Mouse (Mus musculus) v-Abl transformed pro-B cells (cell line): ENCODE measurements around the gene Bcap31.

Experiments used
- in situ Hi-C, 2 experiments: fragments of 400-800 bp; cut with MboI; formaldehyde crosslinking; loops; one replicate each; pipeline ENCODE4 v1.15.1; 2025; ENCODE audit not compliant: unreplicated experiment in 2 of 2

Bcap31 gene

DNA sequence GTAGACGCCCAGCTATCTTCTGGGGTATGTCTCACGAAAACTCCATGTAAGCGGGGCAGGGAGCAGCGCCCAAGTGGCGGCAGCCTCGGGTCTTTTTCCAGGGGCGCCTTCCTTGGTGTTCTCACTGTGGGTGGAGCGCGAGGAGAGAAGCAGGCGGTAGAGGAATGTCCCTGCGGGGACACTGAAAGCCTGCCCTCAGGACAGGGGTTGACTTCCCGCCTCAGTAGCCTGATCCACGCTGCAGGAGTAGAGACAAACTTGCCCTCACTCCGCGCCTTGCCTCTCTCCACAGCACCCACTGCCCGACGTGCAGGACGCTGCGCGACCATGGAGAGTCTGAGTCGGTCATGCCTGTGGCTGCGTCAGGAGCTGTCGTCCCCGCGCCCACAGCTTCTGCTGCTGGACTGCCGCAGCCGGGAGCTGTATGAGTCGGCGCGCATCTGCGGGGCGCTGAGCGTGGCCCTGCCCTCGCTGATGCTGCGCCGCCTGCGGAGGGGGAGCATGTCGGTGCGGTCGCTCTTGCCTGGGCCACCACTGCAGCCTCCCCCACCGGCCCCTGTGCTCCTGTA lies 76.0 kb downstream of the Bcap31 start:
- in situ Hi-C loops = no loop called here

DNA sequence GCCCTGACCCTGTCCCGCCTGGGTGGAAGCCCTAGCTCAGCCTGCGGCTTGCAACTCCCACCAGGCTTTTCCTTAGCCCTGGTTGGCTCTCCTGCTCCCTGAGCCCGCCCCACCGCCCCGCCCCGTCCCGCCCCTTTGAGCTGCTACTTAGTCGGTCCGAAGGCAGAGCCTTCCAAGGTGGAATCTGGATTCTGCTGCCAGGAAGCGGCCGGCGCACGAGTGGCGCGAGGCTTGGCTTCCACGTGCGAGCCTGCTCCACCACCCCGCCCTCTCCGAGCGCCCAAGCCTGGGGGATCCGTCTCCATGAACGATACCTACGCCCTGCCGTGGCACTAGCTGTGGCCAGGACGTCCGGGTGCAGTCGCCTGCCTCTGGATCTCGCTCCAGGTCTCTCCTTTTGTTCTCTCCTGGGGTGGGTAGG lies 76.7 kb downstream of the Bcap31 start, which contains the start of gene Dusp9:
Gene Dusp9, plus strand, starts transcription at position 165 of the 421 bp plus-strand sequence.
- in situ Hi-C loops = no loop called here

DNA sequence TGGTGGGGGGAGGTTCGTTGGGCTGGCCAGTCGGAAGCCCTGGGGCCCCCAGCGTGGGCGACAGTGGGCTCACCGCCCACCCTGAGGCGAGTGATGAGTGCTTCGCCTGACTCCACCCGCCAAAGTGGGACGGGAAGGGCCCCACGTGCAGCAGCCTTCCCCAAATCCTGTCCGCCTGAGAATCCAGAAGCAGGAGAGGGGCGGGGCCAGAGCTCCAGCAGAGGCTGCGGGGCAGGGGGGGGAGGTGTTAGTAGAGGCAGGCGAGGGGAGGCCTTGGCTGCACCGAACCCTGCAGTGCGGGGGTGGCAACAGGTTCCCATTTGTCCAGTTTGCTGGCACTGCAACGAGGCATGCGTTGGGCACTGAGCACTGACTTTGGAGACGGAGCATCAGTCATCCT lies 78.6 kb downstream of the Bcap31 start:
- in situ Hi-C loops = no loop called here
